Mouse (Mus musculus) T-helper 1 cell (primary cell): Measurements from ENCODE around the gene Capn5.

ENCODE experiments used
- in situ Hi-C: fragments of 300-600 bp; cut with MboI, MseI; formaldehyde crosslinking; loops from one replicate; pipeline ENCODE4 v1.15.1; 2025; ENCODE audit warnings: high pct_unique_total_duplicates

Capn5 gene

DNA sequence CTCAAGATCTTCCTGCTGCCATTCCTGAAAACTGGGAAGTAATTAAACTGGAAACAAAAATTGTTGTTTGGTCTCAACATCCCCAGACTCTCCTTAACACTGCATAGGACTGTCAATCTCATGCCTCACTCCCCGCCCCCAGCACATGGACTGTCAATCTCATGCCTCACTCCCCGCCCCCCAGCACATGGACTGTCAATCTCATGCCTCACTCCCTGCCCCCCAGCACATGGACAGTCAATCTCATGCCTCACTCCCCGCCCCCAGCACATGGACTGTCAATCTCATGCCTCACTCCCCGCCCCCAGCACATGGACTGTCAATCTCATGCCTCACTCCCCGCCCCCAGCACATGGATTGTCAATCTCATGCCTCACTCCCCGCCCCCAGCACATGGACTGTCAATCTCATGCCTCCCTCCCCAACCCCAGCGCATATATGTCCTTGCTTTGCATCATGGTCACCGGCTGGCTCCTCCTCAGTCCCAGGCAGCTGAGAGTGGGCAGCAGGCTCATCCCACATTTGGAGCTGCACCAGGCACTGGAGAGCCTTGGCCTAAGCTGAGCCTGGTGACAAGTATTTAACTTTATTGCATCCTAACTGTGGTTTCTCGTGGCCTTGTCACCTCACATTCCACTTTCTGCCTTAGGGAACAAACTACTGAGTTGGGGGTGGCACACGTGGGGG, 29.2 kb downstream of the Capn5 start:
- in situ Hi-C loops, result no loop called here

DNA sequence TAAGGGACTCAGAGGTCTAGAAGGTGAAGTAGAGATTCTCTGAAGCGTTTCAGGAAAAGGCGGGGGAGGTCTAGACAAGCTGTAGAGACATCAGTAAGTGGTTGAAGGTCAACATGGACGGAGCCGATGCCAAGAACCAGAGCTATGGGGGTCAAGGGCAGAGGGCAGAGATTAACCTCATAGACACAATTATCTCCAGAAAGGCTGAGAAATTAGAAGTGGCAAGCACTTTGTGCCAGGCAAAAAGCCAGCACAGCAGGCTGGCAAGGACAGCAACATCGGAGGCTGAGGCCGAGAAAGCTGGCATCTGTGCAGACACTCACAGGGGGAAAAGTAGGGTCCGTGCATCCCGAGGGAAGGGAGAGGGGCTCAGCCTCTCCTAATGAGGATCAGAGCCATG, 30.3 kb downstream of the Capn5 start:
- in situ Hi-C loops, result no loop called here

DNA sequence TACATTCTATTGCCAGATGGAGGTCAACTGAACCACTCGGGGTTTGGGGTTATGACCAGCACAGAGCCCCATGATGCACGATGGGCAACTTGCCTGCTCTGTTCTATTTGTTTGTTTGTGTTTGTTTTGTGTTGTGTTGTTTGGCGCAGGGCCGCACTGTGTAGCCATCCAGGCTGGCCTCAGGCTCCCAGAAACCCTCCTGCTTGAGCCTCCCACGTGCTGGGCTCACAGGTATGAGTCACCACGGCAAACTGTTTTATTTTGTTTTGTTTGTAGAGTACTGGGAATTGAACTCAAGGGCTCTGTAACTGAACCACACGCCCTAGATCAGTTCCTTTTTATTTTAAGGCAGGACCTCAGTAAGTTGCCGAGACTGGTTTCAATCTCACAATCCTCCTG, 31.6 kb downstream of the Capn5 start:
- in situ Hi-C loops, result no loop called here

DNA sequence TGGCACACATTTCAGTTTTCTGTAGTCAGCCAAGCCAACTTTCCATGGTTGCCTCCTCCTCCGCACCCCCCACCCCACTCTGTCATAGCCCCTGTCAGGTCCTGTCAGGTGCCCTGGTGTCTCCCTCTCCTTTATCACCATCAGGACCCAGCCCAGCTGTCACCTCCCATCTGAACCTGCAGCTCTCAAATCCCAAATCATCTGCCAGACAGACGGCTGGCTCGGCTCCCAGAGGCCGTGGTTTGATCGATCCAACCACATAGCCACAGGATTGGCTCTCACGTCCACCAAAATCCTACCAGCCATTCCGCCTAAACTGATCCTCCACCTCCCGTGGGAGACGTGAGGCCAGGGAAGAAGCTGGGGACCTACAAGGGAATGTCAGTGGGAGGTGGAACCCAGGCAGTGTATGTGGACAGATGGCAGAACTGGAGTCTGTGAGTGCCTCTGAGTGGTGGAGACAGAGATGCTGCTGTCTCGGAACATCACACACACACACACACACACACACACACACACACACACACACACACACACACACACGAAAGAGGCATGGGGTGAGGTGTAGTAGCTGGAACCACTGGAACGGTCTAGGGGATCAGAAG, 32.1 kb downstream of the Capn5 start:
- in situ Hi-C loops, result no loop called here

DNA sequence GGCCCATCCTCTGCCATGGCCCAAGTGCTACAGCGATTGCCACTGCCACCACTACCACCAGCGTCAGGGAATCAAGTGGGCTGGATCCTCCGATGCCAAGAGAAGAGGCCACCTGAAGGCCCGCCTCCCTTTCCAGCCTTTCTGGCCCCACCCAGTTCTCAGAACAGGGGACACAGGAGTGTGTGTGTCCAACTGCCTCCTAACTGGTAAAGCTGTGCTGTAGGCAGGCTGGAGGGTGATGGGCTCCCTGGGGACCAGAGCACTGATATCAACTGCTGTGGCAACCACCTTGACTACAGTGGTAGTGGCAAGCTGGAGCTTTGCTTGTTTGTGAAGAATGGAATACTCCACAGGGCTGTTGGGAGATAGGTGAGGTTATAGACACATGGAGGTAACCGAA, 32.7 kb downstream of the Capn5 start, which contains the start of gene Omp:
TSS of gene Omp (minus strand) at position 101 of the 400 bp plus-strand sequence.
- in situ Hi-C loops, result no loop called here

DNA sequence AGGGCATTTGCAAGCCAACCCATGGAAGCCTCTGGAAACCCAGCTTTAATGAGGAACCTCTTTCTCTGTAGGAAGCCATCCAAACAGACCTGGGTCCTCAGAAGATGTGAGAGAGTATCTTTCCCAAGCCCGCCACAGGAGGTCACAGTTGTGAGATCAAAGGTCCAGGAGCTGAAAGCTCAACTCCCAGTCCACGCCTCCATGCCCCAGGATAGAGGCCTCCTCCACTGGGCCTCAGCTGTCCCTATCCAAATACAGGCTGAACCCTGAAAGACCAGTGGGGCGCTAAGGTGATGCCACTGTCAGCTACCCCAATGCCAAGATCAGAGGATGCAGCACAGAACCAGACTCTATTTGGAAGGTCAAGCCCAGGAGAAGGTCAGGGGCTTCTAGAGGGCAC, 35.4 kb downstream of the Capn5 start:
- in situ Hi-C loops, result no loop called here

DNA sequence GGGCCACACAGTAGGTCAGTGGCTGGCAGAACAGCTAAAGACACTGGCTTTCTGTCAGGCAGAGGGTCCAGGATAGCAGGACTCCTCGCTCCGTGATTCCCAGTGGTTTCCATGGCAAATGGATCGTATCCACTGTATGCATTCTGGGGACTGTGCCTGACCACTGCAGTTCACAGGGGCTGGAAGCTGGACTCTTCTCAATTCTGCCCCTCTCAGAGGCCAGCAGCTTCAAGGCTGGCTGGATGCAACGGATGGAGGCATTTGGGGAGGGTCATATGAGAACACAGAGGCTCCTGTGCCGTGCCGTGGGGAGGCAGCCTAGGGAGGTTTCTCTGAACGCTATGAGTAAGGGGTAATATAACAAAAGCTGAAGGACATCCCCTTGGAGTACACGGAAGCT, 35.8 kb downstream of the Capn5 start:
- in situ Hi-C loops, result no loop called here

DNA sequence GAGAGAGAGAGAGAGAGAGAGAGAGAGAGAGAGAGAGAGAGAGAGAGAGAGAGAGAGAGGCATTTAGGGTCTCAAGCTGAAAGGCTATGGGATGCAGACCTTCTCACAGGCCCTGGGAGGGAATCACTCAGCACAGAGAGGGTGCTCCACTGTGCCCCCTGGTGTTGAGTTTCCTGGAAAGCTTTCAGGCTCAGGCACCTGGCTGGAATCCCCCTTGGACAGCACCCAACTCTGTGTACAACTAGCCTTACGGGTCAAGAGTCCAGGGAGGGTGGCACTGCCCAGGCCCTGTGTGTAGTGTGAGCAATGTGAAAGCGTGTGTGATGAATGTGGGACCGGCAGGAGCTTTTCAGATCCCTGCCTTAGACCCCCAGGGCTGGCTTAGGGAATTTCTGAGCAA, 36.9 kb downstream of the Capn5 start:
- in situ Hi-C loops, result no loop called here

DNA sequence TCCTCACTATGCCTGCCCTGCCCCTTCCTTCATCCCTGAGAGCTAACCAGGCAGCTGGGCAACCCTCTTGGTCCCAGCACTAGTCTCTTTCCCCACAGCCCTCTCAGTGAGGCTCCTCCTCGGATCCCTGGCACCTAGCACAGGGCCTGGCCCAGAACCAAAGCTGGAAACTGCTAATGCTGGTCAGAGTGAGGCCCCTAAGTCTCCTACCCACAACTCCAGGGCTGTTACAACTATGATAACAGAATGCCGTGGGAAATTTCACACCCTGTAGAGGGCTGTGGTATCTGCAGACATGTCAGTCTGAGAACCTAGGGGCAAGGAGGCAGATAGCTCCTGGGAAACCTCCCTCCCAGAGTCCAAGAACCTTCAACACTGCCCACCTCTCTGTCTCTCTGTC, 37.5 kb downstream of the Capn5 start:
- in situ Hi-C loops, result no loop called here

DNA sequence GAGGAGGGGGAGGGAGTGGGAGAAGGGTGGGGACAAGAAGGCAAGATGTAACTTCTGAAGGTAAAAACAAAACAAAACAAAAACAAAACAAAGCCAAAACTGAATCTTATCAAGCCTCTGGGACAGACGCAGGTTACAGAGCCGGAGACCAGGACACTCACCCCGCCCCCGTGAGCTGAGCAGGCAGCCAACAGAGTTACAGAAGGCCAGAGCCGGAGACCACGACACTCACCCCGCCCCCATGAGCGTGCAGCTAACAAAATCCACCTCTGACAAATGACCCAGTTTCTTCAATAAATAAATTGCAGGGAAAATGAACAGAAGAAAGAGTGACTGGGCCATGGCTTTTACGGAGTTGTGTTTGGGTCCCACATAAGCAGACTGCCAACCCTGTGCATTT, 38.9 kb downstream of the Capn5 start:
- in situ Hi-C loops, result no loop called here

DNA sequence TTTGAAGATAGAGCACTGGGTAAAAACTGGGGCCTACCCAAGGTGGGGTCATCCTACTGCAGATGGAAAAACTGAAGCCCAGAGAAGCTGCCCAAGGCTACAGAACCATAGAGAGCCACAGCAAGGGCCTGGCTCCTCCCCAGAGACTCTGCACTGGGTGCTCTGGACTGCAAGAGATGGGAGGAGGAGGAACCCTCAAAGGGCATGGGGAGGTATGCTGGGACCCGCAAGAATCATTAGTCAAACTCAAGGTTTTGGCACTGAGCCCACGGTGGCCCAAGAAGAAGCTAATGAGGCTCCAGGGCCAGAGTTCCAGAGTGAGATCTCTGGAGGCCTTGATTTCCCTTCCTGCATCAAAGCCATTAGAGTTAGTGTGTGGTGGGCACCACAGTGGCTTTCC, 40.1 kb downstream of the Capn5 start:
- in situ Hi-C loops, result no loop called here

DNA sequence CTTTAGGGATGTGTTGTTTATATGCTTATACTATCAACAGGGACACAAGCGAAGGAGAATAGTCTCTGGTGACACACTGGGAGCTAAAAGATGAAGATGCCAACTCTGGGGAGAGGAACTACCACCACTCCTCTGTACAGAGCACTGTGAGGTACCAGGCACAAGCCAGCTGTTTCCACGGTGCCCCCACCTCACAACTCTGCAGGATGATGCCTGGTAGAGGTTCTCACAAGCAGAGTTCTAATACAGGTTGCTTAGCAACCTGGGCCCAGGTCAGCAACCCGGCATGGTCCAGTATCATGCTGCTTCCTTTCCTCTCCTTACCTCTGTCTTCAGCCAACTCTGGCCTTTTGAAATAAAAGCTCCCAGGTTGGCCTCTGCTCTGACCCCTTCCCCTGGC, 40.5 kb downstream of the Capn5 start:
- in situ Hi-C loops, result no loop called here

DNA sequence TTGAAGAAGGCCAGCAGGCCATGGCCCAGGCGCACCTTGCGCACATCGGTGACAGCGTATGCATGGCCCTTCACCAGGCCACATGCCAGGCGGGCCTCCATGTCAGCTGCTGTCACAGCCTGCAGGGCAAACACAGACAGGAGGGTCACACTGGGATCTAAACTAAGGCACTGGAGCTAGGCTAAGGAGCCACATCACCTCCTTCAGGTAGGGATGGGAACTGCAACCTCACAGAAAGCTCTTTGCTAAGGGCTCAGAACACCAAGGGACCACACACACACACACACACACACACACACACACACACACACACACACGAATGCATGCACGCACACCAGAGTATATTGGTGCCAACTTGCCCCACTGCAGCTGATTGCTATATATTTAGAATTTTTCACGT, 46.3 kb downstream of the Capn5 start:
- in situ Hi-C loops, result no loop called here

DNA sequence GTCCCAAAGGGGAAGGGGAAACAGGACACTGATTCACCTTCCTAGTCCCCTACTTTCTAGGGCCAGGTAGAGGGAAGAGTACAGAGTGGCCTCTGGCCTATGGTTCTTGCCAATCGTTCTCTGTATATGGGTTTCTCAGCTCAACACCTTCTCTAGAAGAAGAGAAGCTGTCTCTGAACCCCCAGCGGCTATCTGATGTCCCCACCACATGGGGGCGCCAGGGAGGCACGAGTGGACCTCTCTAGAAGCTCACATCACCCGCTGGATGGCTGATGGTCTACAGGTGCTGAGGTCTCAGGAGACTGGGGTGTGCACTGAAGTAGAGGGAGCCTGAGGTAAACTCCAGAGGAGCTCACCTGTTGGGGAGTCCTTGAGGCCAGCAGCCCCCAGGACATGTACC, 52.6 kb downstream of the Capn5 start:
- in situ Hi-C loops, result no loop called here

DNA sequence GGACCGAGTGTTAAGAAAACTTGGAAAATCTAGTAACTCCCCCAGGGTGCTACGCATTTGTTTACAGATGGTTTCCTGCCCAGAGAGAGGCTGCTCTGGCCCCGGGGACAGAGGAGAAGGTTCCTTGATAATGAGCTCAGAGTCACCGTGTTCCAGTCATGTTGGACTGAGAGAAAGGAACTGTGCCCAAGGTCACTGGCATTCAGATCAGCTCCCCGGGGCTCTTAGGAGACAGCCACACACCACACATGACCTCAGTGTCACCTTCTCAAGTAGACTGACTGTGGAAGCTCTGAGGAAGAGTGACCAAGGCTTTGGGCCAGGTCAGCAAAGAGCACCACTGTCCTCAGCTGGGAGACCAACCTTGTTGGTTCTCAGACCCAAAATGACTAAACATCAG, 53.4 kb downstream of the Capn5 start:
- in situ Hi-C loops, result no loop called here

DNA sequence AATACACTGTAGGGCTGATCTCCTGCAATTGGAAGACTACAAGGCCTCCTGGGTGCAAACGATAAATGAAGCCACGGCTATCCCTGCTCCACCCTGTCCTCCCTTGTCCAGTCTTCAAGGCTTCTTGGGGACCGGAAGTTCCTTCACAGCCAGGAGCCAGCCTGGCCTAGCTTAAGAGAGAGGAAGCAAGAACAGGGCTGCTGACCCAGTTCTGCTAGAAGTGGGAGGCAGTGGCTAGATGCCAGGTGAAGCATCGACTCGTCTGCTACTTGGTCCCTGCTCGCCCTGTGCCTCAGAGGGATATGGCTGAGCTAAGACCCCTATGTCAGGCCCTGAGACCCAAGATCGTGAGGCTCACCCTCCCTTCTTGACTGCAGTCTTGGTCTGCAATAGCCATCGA, 56.4 kb downstream of the Capn5 start:
- in situ Hi-C loops, result no loop called here

DNA sequence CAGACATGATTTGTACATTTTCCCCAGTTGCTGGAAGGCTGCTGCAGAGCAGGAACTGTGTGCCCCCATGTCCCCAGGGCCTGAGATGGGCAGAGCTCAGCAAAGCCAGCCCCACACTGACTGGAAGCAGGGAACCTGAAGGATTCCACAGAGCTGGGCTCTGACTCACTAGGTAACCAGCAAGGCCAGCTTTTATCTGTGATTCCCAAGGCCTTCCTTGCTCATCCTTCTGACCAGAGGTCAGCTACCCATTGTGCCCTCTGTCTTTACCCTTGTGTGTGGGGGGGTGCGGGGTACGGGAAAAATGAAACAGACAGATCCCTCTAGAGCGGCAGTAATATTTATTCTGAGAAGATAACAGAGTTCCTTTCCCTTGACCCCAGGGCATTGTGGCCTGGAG, 56.8 kb downstream of the Capn5 start:
- in situ Hi-C loops, result no loop called here

DNA sequence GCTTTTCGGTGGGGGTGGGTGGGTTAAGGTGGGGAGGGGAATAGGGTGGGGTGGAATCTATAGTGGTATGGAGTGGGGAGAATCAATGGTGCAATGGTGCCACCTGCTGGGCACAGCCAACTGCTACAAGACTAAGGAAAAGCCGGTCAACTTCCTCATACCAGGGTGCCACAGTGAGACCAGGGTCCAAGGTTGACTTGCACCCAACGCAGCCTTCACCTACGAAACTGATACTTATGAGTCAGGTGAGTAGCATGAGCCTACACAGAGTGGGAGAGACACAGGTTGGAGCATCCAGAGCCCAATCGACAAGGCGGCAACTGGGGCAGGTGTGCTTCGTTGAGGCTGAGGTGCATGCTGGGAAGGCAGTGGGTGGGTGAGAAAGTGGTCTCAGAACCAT, 57.7 kb downstream of the Capn5 start:
- in situ Hi-C loops, result no loop called here

DNA sequence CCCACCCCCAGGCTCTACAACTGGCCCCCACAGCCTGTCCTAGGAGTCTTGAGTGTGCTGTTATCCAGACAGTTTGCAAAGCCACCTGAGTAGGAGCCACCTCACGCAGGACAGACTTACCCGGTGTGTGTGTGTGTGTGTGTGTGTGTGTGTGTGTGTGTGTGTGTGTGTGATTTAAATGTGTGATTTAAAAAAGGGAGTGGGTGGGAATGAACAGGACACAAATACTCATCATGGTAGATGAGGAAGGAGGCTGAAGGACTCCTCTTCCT, 58.2 kb downstream of the Capn5 start:
- in situ Hi-C loops, result loop anchor here (5.0 kb wide), 2 partner anchors 48 to 383 kb away; partner anchors contain the start of gene Aqp11

DNA sequence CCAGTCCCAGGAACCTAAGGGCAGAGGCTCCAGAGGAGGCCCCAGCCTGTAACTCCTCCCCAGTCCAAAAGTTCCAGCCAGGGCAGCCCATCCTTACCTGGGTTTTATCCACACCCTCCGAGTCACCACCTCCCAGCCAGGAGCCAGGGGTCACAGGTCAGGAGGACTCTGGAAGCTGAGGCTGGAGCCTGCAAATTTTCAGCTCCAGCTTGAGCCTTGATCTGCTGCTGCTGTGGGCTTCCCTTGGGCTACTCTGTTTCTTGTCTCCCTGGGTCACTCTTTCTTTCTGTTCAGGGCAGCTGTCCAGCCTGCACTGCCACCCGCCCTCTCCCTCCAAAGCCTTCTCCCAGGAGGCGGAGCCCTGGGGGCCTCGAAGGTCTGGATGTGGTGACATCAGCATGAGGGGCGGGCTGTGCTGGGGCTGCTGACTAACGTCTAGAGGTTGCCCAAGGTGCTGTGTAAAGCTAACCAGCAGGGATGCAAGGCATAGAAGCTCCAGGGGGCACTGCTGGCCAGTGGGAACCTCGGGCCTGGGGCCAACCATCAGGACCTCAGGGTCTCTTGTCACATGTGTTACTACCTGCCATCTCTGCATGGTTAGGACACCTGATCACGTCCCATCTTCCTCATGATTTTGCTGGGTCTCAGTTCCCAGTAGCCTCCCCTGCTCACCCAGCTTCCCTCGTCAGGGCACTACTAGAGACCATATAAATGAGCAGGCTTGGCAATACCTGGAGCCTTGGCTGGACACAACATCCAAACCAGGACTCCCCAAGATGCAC, 58.7 kb downstream of the Capn5 start, which contains the start of gene Myo7a:
TSS of gene Myo7a (minus strand) at position 346 of the 782 bp plus-strand sequence.
- in situ Hi-C loops, result loop anchor here (5.0 kb wide), 2 partner anchors 47 to 382 kb away; partner anchors contain the start of gene Aqp11

DNA sequence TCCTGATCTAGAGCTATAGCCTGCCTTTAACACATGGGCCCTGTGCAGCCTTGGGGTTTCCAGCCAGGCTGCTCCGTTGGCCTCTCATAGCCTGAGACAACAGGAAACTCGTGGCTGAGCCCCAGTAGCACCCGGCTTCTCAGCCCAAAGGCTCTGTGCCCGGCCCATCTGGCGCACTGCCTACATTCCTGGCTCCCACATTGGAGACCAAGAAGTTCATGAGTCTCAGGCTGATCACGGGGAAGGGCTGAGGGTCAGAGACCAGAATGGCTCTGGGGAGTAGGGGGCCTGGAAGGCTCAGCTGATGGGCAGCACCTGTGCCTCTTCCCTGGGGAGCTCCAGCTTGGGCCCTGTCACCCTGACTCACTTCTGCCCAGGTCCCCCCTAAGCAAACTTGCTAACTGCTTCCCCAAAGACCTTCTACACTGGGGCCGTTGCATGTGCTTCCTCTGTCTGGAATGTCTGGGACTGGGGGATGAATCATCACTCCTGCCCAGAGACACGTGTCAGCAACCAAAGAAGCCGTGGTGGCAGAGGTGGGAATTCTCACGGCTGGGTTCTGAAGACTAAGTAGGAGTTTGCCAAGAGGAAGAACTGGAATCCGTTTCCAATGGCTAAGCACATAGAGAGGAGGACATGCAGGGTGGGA, 60.9 kb downstream of the Capn5 start:
- in situ Hi-C loops, result loop anchor here (5.0 kb wide), 2 partner anchors 45 to 380 kb away; partner anchors contain the start of gene Aqp11

DNA sequence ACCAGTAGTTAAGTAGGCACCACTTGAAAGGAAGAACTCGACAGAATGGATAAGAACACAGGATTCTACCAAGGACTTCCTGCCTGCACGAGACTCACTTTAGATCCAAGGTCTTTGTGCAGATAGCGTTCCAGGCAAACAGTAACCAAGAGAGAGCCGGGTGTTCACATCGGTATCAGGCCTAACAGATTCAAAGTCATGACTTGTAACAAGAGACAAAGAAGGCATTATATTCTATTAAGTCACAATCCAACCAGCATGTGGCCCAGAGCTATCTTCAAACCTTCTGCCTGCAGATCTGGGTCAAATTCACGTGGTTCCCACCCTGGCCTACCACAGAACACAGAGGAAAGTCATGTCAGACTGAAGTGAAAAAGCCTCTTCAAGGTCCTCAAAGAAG, 63.4 kb downstream of the Capn5 start:
- in situ Hi-C loops, result loop anchor here (5.0 kb wide), 2 partner anchors 42 to 377 kb away; partner anchors contain the start of gene Aqp11
